Mouse (Mus musculus) bone marrow, adult 2 months (tissue): ENCODE measurements around the gene Ribc2.

Source experiments
- CTCF ChIP-seq: fragments of 200-500 bp; IDR thresholded peaks from 2 replicates; pipeline ENCODE4 v1.5.1; 2011; ENCODE audit warnings: low read length, control low read depth; ENCODE audit not compliant: control insufficient read depth, insufficient read depth
- POLR2A ChIP-seq: fragments of 200-500 bp; IDR thresholded peaks from 2 replicates; pipeline ENCODE4 v1.6.1; 2011; ENCODE audit warnings: low read depth, mild to moderate bottlenecking, control low read depth, low read length, borderline replicate concordance; ENCODE audit not compliant: control insufficient read depth

DNA sequence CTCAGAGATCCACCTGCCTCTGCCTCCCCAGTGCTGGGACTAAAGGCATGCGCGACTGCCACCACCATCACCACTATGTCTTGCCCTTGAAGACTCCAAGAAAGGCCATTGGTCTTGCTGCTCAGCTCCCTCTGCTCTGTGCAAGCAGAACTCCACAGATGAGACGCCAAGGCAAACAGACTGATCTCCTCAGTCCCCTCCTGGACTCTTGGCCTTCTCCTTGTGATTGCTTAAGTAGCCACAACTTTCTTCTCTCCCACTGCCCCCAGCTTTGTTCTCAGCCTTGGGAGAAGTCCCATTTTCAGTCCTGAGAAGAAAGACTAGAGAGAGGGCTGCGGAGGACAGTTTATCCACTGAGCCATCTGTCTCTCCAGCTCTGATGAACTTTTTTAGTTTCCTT, 50.2 kb downstream of the Ribc2 start:
- TF ChIP-seq CTCF, result no peak
- TF ChIP-seq POLR2A, result no peak
